Mouse (Mus musculus) limb, embryonic 13.5 days (tissue): ENCODE measurements around the gene Prss40. TPM values are rescaled to one million over a fixed set of nuclear protein-coding genes. Genes with fewer than 3 reads are reported as not detected.

Experiments
- polyA plus RNA-seq: library from polyadenylated mRNA; unstranded; fragments of >200 nt; fragmentation: Nextera tagmentation; extraction: Ambion mirVana; gene quantifications from 2 replicates; pipeline ENCODE4 v1.2.1, GENCODE M21; 2015

The Prss40 gene
- polyA plus RNA-seq, 1 experiment from 2014 or later: 0.11 TPM

Other genes with a start within 250 kb of the Prss40 start
- 50.7 and 51.5 TPM in 2 replicates for gene Ccdc115, start 121.3 kb downstream of the Prss40 start, polyA plus RNA-seq
- 74.9 and 81.3 TPM in 2 replicates for gene Imp4, start 121.1 kb downstream of the Prss40 start, polyA plus RNA-seq
- 12.5 and 19.3 TPM in 2 replicates for gene Ptpn18, start 101.2 kb downstream of the Prss40 start, polyA plus RNA-seq
- not detected in 2 replicates for gene Prss39, start 62.5 kb downstream of the Prss40 start, polyA plus RNA-seq
- 0.19 and 0.24 TPM in 2 replicates for gene Cfc1, start 25.3 kb downstream of the Prss40 start, polyA plus RNA-seq
- 0.04 and 0.09 TPM in 2 replicates for gene Amer3, start 18.7 kb upstream of the Prss40 start, polyA plus RNA-seq